Mouse (Mus musculus) lung, adult 10 weeks (tissue): Measurements from ENCODE around the gene Olfr987. TPM values are rescaled to one million over a fixed set of nuclear protein-coding genes. Genes with fewer than 3 reads are reported as not detected.

ENCODE experiments used
- polyA plus RNA-seq: library from polyadenylated mRNA; stranded (reverse); fragments of 350-450 nt; fragmentation: Illumina TruSeq; extraction: RNeasy Lipid Tissue Mini Kit (QIAGEN cat#74804); gene quantifications from one replicate; pipeline ENCODE4 v1.2.3, GENCODE M21; 2014; ENCODE audit warnings: low read depth, low replicate concordance; ENCODE audit not compliant: insufficient read depth

Gene Olfr987
- not detected for polyA plus RNA-seq

GRCm38 (mm10) chr2:85339215-85339614 lies at the start of gene Olfr987:
TSS of gene Olfr987 (minus strand) at chr2:85339315.

GRCm38 (mm10) chr2:85363127-85363526 lies 24.0 kb upstream of the Olfr987 start, which contains the start of gene Olfr988:
TSS of gene Olfr988 (minus strand) at chr2:85363227.

Other genes with a start within 250 kb of the Olfr987 start
- gene Aplnr, start 203.1 kb downstream of the Olfr987 start, polyA plus RNA-seq, result 17.3 TPM
- gene Lrrc55, start 142.1 kb downstream of the Olfr987 start, polyA plus RNA-seq, result not detected
- not detected for gene Olfr988, start 23.9 kb upstream of the Olfr987 start, polyA plus RNA-seq
- not detected for gene Olfr992, start 70.2 kb upstream of the Olfr987 start, polyA plus RNA-seq
- gene Olfr993, start 75.6 kb upstream of the Olfr987 start, polyA plus RNA-seq, result not detected
- gene Olfr994, start 97.1 kb upstream of the Olfr987 start, polyA plus RNA-seq, result not detected
- gene Olfr995, start 104.3 kb upstream of the Olfr987 start, polyA plus RNA-seq, result not detected
- not detected for gene 4833423E24Rik, start 179.7 kb upstream of the Olfr987 start, polyA plus RNA-seq
- not detected for gene Olfr996, start 239.9 kb upstream of the Olfr987 start, polyA plus RNA-seq
- not detected for gene Olfr998, start 249.6 kb upstream of the Olfr987 start, polyA plus RNA-seq